Mouse (Mus musculus) liver, embryonic 16.5 days (tissue): Measurements from ENCODE around the gene Rnf11. TPM values are rescaled to one million over a fixed set of nuclear protein-coding genes. Genes with fewer than 3 reads are reported as not detected.

Experiments
- ATAC-seq: fragments of 200-750 bp; cut with Nextera tagmentation; 2 replicates; pipeline ENCODE4 v1.8.0; 2017; ENCODE audit warnings: low read depth, mild to moderate bottlenecking, moderate number of reproducible peaks, moderate library complexity
- H3K27ac ChIP-seq: fragments of 300-500 bp; sonication (generic); 2 replicates; pipeline ENCODE4 v1.5.1; 2014; ENCODE audit warnings: mild to moderate bottlenecking, low read length
- H3K27me3 ChIP-seq: fragments of 300-500 bp; sonication (generic); 2 replicates; pipeline ENCODE4 v1.6.1; 2014; ENCODE audit warnings: low read depth, low read length, mixed read lengths; ENCODE audit not compliant: control insufficient read depth, insufficient read depth
- H3K36me3 ChIP-seq: fragments of 300-500 bp; sonication (generic); 2 replicates; pipeline ENCODE4 v1.6.1; 2014; ENCODE audit warnings: mild to moderate bottlenecking; ENCODE audit not compliant: control insufficient read depth, insufficient read depth
- H3K4me1 ChIP-seq: fragments of 300-500 bp; sonication (generic); 2 replicates; pipeline ENCODE4 v1.6.1; 2014; ENCODE audit warnings: low read depth, low read length, mixed read lengths; ENCODE audit not compliant: control insufficient read depth
- H3K4me2 ChIP-seq: fragments of 300-500 bp; sonication (generic); 2 replicates; pipeline ENCODE4 v1.6.1; 2014; ENCODE audit warnings: low read depth, low read length, mixed read lengths
- H3K4me3 ChIP-seq: fragments of 300-500 bp; sonication (generic); 2 replicates; pipeline ENCODE4 v1.5.1; 2014; ENCODE audit warnings: low read depth, mild to moderate bottlenecking, low read length
- H3K9ac ChIP-seq: fragments of 300-500 bp; sonication (generic); 2 replicates; pipeline ENCODE4 v1.6.1; 2014; ENCODE audit warnings: low read depth, low read length
- H3K9me3 ChIP-seq: fragments of 300-500 bp; sonication (generic); replicated peaks from 2 replicates; pipeline ENCODE4 v1.6.1; 2016; ENCODE audit warnings: low read length; ENCODE audit not compliant: control insufficient read depth
- WGBS: fragments of 180-500 bp; shearing (Covaris S2); extraction: QIAGEN DNeasy Blood & Tissue Kit; methylation state at CpG from one replicate; pipeline ENCODE4 v1.1.7; 2014; ENCODE audit not compliant: insufficient replicate concordance; 5-methylcytosine and 5-hydroxymethylcytosine counted together
- polyA plus RNA-seq: library from polyadenylated mRNA; unstranded; fragments of >200 nt; fragmentation: Nextera tagmentation; extraction: Ambion mirVana; gene quantifications from 2 replicates; pipeline ENCODE4 v1.2.1, GENCODE M21; 2015

The Rnf11 gene
- polyA plus RNA-seq: 25.9 and 29.3 TPM in 2 replicates

- Histone ChIP-seq H3K36me3 (no peaks in the 10 kb centered on the region), H3K4me1 (peaks cover 2% of the 10 kb centered on the region), H3K27ac (no peak within 1 kb of the TSS), H3K4me3 (no peak within 1 kb of the TSS), H3K9ac (no peak within 1 kb of the TSS), H3K27me3 (no peaks in the 10 kb centered on the region; the same call in 1 of the 2 replicates), H3K4me2 (no peak within 1 kb of the TSS), H3K9me3 (no peaks in the 10 kb centered on the region)
- ATAC-seq: peak; percentile 38; the same call in 1 of the 2 replicates
- 68% methylated on average over 3 of the region's 3 CpGs for WGBS
Measured at GRCm38 (mm10) chr4:109484621-109485020, at the start of gene Rnf11. Gene Rnf11, minus strand, starts transcription at chr4:109484728.

GRCm38 (mm10) chr4:109531111-109531510, 46.6 kb upstream of the Rnf11 start, which contains the start of gene 4930522H14Rik:
Gene 4930522H14Rik, minus strand, starts transcription at chr4:109531297.
- no peaks in the 10 kb centered on the region for H3K9me3 ChIP-seq
- ATAC-seq: no peak
- no peak within 1 kb of the TSS for H3K4me3 ChIP-seq
- no peaks in the 10 kb centered on the region for H3K4me1 ChIP-seq
- H3K27ac ChIP-seq: no peak within 1 kb of the TSS
- no peaks in the 10 kb centered on the region for H3K27me3 ChIP-seq
- WGBS: 86% methylated on average over 2 of the region's 2 CpGs
- H3K9ac ChIP-seq: no peak within 1 kb of the TSS
- H3K4me2 ChIP-seq: no peak within 1 kb of the TSS
- no peaks in the 10 kb centered on the region for H3K36me3 ChIP-seq

GRCm38 (mm10) chr4:109530245-109530816, 45.8 kb upstream of the Rnf11 start:
- H3K9ac ChIP-seq: no peak overlapping the region
- H3K4me2 ChIP-seq: no peak overlapping the region
- H3K4me1 ChIP-seq: no peaks in the 10 kb centered on the region
- no peak overlapping the region for H3K27ac ChIP-seq
- ATAC-seq: no peak
- no peak overlapping the region for H3K4me3 ChIP-seq
- no peaks in the 10 kb centered on the region for H3K9me3 ChIP-seq
- no peaks in the 10 kb centered on the region for H3K27me3 ChIP-seq
- 63% methylated on average over 15 of the region's 15 CpGs for WGBS
- no peaks in the 10 kb centered on the region for H3K36me3 ChIP-seq

GRCm38 (mm10) chr4:109504885-109505284, 20.4 kb upstream of the Rnf11 start:
- H3K27me3 ChIP-seq: no peaks in the 10 kb centered on the region
- no peak for ATAC-seq
- H3K9me3 ChIP-seq: no peaks in the 10 kb centered on the region
- no peak overlapping the region for H3K27ac ChIP-seq
- no peaks in the 10 kb centered on the region for H3K36me3 ChIP-seq
- no peak overlapping the region for H3K4me2 ChIP-seq
- 2% methylated on average over 5 of the region's 5 CpGs for WGBS
- no peaks in the 10 kb centered on the region for H3K4me1 ChIP-seq
- no peak overlapping the region for H3K4me3 ChIP-seq
- no peak overlapping the region for H3K9ac ChIP-seq

GRCm38 (mm10) chr4:109498476-109498875, 13.9 kb upstream of the Rnf11 start:
- no peak overlapping the region for H3K9ac ChIP-seq
- no peak overlapping the region for H3K4me3 ChIP-seq
- H3K27ac ChIP-seq: no peak overlapping the region
- no peaks in the 10 kb centered on the region for H3K9me3 ChIP-seq
- peaks cover 2% of the 10 kb centered on the region; the same call in 1 of the 2 replicates for H3K27me3 ChIP-seq
- no peaks in the 10 kb centered on the region for H3K4me1 ChIP-seq
- ATAC-seq: no peak
- no peaks in the 10 kb centered on the region for H3K36me3 ChIP-seq
- no peak overlapping the region for H3K4me2 ChIP-seq
- WGBS: 75% methylated on average over 11 of the region's 11 CpGs

GRCm38 (mm10) chr4:109493581-109493980, 9.1 kb upstream of the Rnf11 start:
- Histone ChIP-seq H3K27me3 (peaks cover 2% of the 10 kb centered on the region; the same call in 1 of the 2 replicates), H3K4me1 (peaks cover 2% of the 10 kb centered on the region), H3K9me3 (no peaks in the 10 kb centered on the region), H3K36me3 (no peaks in the 10 kb centered on the region), H3K4me3 (no peak overlapping the region), H3K27ac (no peak overlapping the region), H3K4me2 (no peak overlapping the region), H3K9ac (no peak overlapping the region)
- no peak for ATAC-seq

DNA sequence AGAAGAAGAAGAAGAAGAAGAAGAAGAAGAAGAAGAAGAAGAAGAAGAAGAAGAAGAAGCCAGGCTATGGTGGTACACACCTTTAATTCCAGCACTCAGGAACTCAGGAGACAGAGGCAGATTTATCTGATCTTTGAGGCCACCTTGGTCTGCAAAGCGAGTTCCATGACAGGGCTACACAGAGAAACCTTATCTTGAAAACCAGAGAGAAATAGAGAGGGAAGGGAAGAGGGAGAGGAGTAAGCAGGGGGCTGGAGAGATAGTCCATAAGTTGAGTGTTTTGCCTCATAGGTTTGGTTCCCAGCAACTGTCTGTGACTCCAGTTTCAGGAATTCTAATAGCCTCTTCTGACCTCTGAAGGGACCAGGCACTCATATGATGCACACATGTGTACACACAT, 4.3 kb upstream of the Rnf11 start:
- H3K4me3 ChIP-seq: no peak overlapping the region
- no peaks in the 10 kb centered on the region for H3K9me3 ChIP-seq
- WGBS: 19% methylated on average over 1 of the region's 1 CpGs
- H3K36me3 ChIP-seq: no peaks in the 10 kb centered on the region
- ATAC-seq: peak; percentile 56
- H3K27me3 ChIP-seq: no peaks in the 10 kb centered on the region; the same call in 1 of the 2 replicates
- no peak overlapping the region for H3K9ac ChIP-seq
- no peak overlapping the region for H3K27ac ChIP-seq
- H3K4me2 ChIP-seq: no peak overlapping the region
- peaks cover 2% of the 10 kb centered on the region for H3K4me1 ChIP-seq

DNA sequence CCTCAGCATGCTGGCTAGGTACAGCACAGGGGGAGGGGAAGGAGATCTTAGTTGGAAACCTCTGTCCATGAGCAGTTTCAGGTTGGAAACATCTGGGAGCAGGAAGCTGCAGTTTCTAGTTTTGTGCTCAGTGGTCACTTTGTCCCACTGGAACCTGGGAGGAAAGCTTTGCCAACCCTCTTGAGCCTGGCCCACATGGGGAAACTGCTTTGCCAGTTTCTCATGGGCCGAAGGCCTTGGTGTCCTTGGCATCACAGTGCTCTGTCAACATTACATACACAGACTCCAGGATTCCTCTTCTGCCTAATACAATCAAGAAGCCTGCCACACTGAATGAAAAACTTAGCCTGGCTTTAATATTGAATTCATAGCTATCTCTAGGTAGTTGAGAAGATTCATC, 1.8 kb downstream of the Rnf11 start:
- H3K9me3 ChIP-seq: no peaks in the 10 kb centered on the region
- H3K4me1 ChIP-seq: no peaks in the 10 kb centered on the region
- H3K4me3 ChIP-seq: no peak overlapping the region
- no peak overlapping the region for H3K27ac ChIP-seq
- ATAC-seq: no peak
- 77% methylated on average over 1 of the region's 1 CpGs for WGBS
- no peaks in the 10 kb centered on the region for H3K36me3 ChIP-seq
- H3K4me2 ChIP-seq: no peak overlapping the region
- H3K27me3 ChIP-seq: no peaks in the 10 kb centered on the region; the same call in 1 of the 2 replicates
- no peak overlapping the region for H3K9ac ChIP-seq

DNA sequence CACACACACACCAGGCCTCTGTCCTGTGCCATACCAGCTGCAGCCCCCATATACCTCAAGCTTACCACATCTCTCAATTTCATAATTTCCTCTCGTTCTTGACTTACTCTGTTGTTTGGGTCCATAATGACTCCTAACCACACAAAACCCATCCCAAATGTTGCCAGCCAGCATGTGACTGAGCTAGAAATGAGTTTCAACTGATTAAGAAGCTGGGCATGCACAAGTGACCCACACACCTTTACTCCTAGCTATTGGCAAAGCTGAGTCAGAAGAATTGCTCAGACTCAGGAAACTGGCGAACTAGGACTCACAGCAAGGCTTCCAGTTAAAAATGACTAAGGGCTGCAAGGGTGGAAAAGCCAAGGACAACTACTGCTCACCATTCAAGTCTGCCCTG, 3.1 kb downstream of the Rnf11 start:
- Histone ChIP-seq H3K4me2 (no peak overlapping the region), H3K27ac (no peak overlapping the region), H3K9me3 (no peaks in the 10 kb centered on the region), H3K4me1 (no peaks in the 10 kb centered on the region; the same call in 1 of the 2 replicates), H3K4me3 (no peak overlapping the region), H3K9ac (no peak overlapping the region), H3K27me3 (no peaks in the 10 kb centered on the region; the same call in 1 of the 2 replicates), H3K36me3 (no peaks in the 10 kb centered on the region)
- no peak for ATAC-seq
- WGBS: 59% methylated on average over 2 of the region's 2 CpGs
